Mouse (Mus musculus): Measurements from ENCODE around the gene Yaf2. TPM values are rescaled to one million over a fixed set of nuclear protein-coding genes. Genes with fewer than 3 reads are reported as not detected.

Yaf2 gene
- polyA plus RNA-seq, 1 experiment, result 3.5 TPM

- Histone ChIP-seq H3K27me3 (ENCODE audit: control insufficient read depth) (no peaks in the 10 kb centered on the region), H3K9me3 (ENCODE audit: control insufficient read depth, low read length) (no peaks in the 10 kb centered on the region), H3K36me3 (ENCODE audit: control insufficient read depth) (peaks cover 23% of the 10 kb centered on the region), H3K4me1 (ENCODE audit: control insufficient read depth) (peaks cover 54% of the 10 kb centered on the region), H3K4me3 (replicated peaks) (peak within 1 kb of the TSS; percentile 72)
- TF ChIP-seq TAL1 (IDR thresholded peaks at IDR 0.05; ENCODE audit: low read length), result no peak
- TF ChIP-seq GATA1 (IDR thresholded peaks at IDR 0.05; ENCODE audit: low read length), result no peak
Measured at GRCm38 (mm10) chr15:93274679-93275583, 61.8 kb downstream of the Yaf2 start, which contains the start of gene Gxylt1. Gene Gxylt1, minus strand, starts transcription at chr15:93275179.

GRCm38 (mm10) chr15:93273788-93274678 is 62.7 kb downstream of the Yaf2 start:
- H3K9me3 ChIP-seq (ENCODE audit: control insufficient read depth, low read length), result no peaks in the 10 kb centered on the region
- no peaks in the 10 kb centered on the region for H3K27me3 ChIP-seq (ENCODE audit: control insufficient read depth)
- H3K36me3 ChIP-seq (ENCODE audit: control insufficient read depth), result peaks cover 25% of the 10 kb centered on the region
- peaks cover 54% of the 10 kb centered on the region for H3K4me1 ChIP-seq (ENCODE audit: control insufficient read depth)
- peak overlapping the region; percentile 72 for H3K4me3 ChIP-seq (replicated peaks)
- TF ChIP-seq TAL1 (IDR thresholded peaks at IDR 0.05; ENCODE audit: low read length), result no peak
- TF ChIP-seq GATA1 (IDR thresholded peaks at IDR 0.05; ENCODE audit: low read length), result no peak

DNA sequence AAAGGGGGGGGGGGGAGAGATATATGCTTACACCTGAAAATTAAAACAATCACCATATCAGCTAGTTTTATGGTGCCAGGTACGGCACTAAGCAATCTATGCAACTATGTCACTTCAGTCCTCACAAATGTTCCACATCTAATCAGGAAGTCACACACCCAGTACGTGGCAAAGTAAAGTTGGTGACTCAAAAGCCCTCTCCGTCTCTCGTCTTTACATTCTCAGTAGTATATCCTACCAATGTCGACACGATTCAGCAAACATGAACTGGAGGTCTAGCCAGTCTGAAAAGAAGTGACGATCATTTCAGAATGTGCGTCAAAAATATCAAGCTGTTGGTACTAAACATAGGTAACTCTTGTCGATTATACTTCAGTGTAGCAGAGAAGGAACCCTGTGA is 63.8 kb downstream of the Yaf2 start:
- TF ChIP-seq GATA1 (IDR thresholded peaks at IDR 0.05; ENCODE audit: low read length), result no peak
- no peak for TF ChIP-seq TAL1 (IDR thresholded peaks at IDR 0.05; ENCODE audit: low read length)
- Histone ChIP-seq H3K4me1 (ENCODE audit: control insufficient read depth) (peaks cover 54% of the 10 kb centered on the region), H3K36me3 (ENCODE audit: control insufficient read depth) (peaks cover 29% of the 10 kb centered on the region), H3K27me3 (ENCODE audit: control insufficient read depth) (no peaks in the 10 kb centered on the region), H3K4me3 (replicated peaks) (peak overlapping the region; percentile 72), H3K9me3 (ENCODE audit: control insufficient read depth, low read length) (no peaks in the 10 kb centered on the region)

DNA sequence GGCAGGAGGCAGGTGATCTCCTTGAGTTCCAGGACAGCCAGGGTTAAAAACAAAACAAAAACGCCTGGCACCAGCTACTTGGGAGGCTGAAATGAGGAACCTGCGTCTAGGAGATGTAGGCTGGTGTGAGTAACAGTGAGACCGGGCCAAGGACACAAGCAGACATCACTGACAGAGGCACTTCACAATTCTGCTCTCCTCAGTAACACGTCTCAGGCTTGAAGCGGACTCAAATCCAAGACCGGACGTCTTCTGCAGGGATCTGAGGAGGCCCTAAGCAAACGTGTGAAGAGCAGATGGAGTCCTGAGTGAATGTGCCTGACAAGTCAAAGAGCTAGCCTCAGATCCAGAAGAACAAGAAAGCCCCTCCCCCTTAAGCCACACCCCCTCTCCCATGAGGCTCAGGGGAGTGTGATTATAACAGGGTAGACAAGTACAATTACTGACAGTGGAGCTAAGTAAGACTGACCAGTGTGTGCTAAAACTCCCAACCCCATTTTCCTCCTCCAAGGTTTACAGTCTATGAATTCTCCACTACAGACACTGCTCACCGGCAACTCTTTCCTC is 66.4 kb downstream of the Yaf2 start:
- Histone ChIP-seq H3K9me3 (ENCODE audit: control insufficient read depth, low read length) (no peaks in the 10 kb centered on the region), H3K27me3 (ENCODE audit: control insufficient read depth) (no peaks in the 10 kb centered on the region), H3K36me3 (ENCODE audit: control insufficient read depth) (peaks cover 33% of the 10 kb centered on the region), H3K4me3 (replicated peaks) (no peak overlapping the region), H3K4me1 (ENCODE audit: control insufficient read depth) (peaks cover 39% of the 10 kb centered on the region)
- TF ChIP-seq GATA1 (IDR thresholded peaks at IDR 0.05; ENCODE audit: low read length), result no peak
- TF ChIP-seq TAL1 (IDR thresholded peaks at IDR 0.05; ENCODE audit: low read length), result no peak

- H3K9me3 ChIP-seq (ENCODE audit: control insufficient read depth, low read length), result no peaks in the 10 kb centered on the region
- TF ChIP-seq TAL1 (IDR thresholded peaks at IDR 0.05; ENCODE audit: low read length), result no peak
- TF ChIP-seq GATA1 (IDR thresholded peaks at IDR 0.05; ENCODE audit: low read length), result no peak
- H3K36me3 ChIP-seq (ENCODE audit: control insufficient read depth), result peaks cover 41% of the 10 kb centered on the region
- no peaks in the 10 kb centered on the region for H3K27me3 ChIP-seq (ENCODE audit: control insufficient read depth)
- H3K4me3 ChIP-seq (replicated peaks), result no peak overlapping the region
- H3K4me1 ChIP-seq (ENCODE audit: control insufficient read depth), result peaks cover 42% of the 10 kb centered on the region
Measured at GRCm38 (mm10) chr15:93269572-93269971, 67.2 kb downstream of the Yaf2 start.

- Histone ChIP-seq H3K4me3 (replicated peaks) (no peak overlapping the region), H3K9me3 (ENCODE audit: control insufficient read depth, low read length) (no peaks in the 10 kb centered on the region), H3K27me3 (ENCODE audit: control insufficient read depth) (no peaks in the 10 kb centered on the region), H3K4me1 (ENCODE audit: control insufficient read depth) (peaks cover 27% of the 10 kb centered on the region), H3K36me3 (ENCODE audit: control insufficient read depth) (peaks cover 48% of the 10 kb centered on the region)
- TF ChIP-seq GATA1 (IDR thresholded peaks at IDR 0.05; ENCODE audit: low read length), result no peak
- TF ChIP-seq TAL1 (IDR thresholded peaks at IDR 0.05; ENCODE audit: low read length), result no peak
Measured at GRCm38 (mm10) chr15:93268001-93268400, 68.7 kb downstream of the Yaf2 start.

GRCm38 (mm10) chr15:93267479-93267878 is 69.3 kb downstream of the Yaf2 start:
- peaks cover 21% of the 10 kb centered on the region for H3K4me1 ChIP-seq (ENCODE audit: control insufficient read depth)
- no peak overlapping the region for H3K4me3 ChIP-seq (replicated peaks)
- no peaks in the 10 kb centered on the region for H3K9me3 ChIP-seq (ENCODE audit: control insufficient read depth, low read length)
- peaks cover 49% of the 10 kb centered on the region for H3K36me3 ChIP-seq (ENCODE audit: control insufficient read depth)
- TF ChIP-seq GATA1 (IDR thresholded peaks at IDR 0.05; ENCODE audit: low read length) (no peak), TAL1 (IDR thresholded peaks at IDR 0.05; ENCODE audit: low read length) (no peak)
- H3K27me3 ChIP-seq (ENCODE audit: control insufficient read depth), result no peaks in the 10 kb centered on the region

DNA sequence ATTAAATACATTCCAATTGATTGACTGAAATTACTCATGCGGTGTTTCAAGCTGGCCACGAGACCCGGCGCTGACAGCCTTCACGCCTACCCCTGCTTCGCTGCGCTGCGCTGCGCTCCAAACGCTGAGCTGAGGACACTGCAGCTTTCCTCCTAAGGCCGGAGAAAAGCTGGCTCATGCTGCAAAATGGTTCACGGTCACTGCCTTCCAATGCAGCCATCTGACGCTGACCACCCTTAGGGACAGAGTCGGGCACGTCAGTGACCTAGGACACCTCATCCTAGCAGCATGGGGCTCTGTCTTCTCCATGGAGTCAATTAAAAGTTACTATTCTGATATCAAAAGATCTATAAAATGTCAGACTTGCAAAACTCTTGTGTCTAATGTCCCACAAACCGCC is 70.4 kb downstream of the Yaf2 start:
- H3K9me3 ChIP-seq (ENCODE audit: control insufficient read depth, low read length), result no peaks in the 10 kb centered on the region
- H3K36me3 ChIP-seq (ENCODE audit: control insufficient read depth), result peaks cover 52% of the 10 kb centered on the region
- H3K4me3 ChIP-seq (replicated peaks), result no peak overlapping the region
- peaks cover 18% of the 10 kb centered on the region for H3K4me1 ChIP-seq (ENCODE audit: control insufficient read depth)
- TF ChIP-seq GATA1 (IDR thresholded peaks at IDR 0.05; ENCODE audit: low read length) (no peak), TAL1 (IDR thresholded peaks at IDR 0.05; ENCODE audit: low read length) (no peak)
- no peaks in the 10 kb centered on the region for H3K27me3 ChIP-seq (ENCODE audit: control insufficient read depth)
